Mouse (Mus musculus) ES-E14 (cell line): ENCODE results near the gene Rpl11. TPM values are rescaled to one million over a fixed set of nuclear protein-coding genes. Genes with fewer than 3 reads are reported as not detected.
"Not testable (repeated sequence)": the region's sequence is repeated elsewhere in the genome, so short reads cannot be mapped to it uniquely, and the experiment has no call there.

Source experiments
- DNase-seq: peaks from one replicate; pipeline ENCODE4 v3.0.0-alpha.2; 2013; ENCODE audit warnings: low read depth, low spot score
- H3K27ac ChIP-seq: 2 replicates; pipeline ENCODE4 v1.5.1; 2012; ENCODE audit warnings: low read depth, mild to moderate bottlenecking, low read length, moderate library complexity, mixed read lengths; ENCODE audit not compliant: poor library complexity, insufficient read depth, severe bottlenecking
- H3K36me3 ChIP-seq: 2 replicates; pipeline ENCODE4 v1.6.1; 2012; ENCODE audit warnings: mild to moderate bottlenecking, low read length, moderate library complexity, mixed read lengths; ENCODE audit not compliant: control insufficient read depth, poor library complexity, insufficient read depth, severe bottlenecking
- H3K4me1 ChIP-seq, 2 experiments: fragments of 150-350 bp in 1 of 2; sonication (generic) in 1 of 2; 2 replicates each; pipeline ENCODE4 v1.6.1; 2012; ENCODE audit warnings: low read length in 2 of 2, mild to moderate bottlenecking in 1 of 2, mixed read lengths in 1 of 2; ENCODE audit not compliant: control insufficient read depth in 2 of 2, insufficient read depth in 2 of 2, poor library complexity in 1 of 2
- H3K4me3 ChIP-seq, 2 experiments: fragments of 150-350 bp in 1 of 2; sonication (generic) in 1 of 2; 2 replicates each; pipeline ENCODE4 v1.5.1; 2012; ENCODE audit warnings: low read length in 2 of 2, low read depth in 1 of 2, mild to moderate bottlenecking in 1 of 2, mixed read lengths in 1 of 2; ENCODE audit not compliant: insufficient read depth in 1 of 2, poor library complexity in 1 of 2, severe bottlenecking in 1 of 2
- H3K9ac ChIP-seq: 2 replicates; pipeline ENCODE4 v1.6.1; 2012; ENCODE audit warnings: low read depth, mild to moderate bottlenecking, low read length, mixed read lengths; ENCODE audit not compliant: poor library complexity, insufficient read depth, severe bottlenecking
- H3K9me3 ChIP-seq: fragments of 150-350 bp; sonication (generic); 2 replicates; pipeline ENCODE4 v1.6.1; 2012; ENCODE audit warnings: low read depth, mild to moderate bottlenecking, low read length; ENCODE audit not compliant: control insufficient read depth, insufficient read depth
- CHD2 ChIP-seq: IDR thresholded peaks from 2 replicates; pipeline ENCODE4 v1.6.1; 2014; ENCODE audit warnings: mild to moderate bottlenecking, low read depth, low read length, inconsistent platforms
- HCFC1 ChIP-seq: IDR thresholded peaks from 2 replicates; pipeline ENCODE4 v1.6.1; 2012; ENCODE audit warnings: low read length, inconsistent platforms, borderline replicate concordance; ENCODE audit not compliant: insufficient read depth
- MAFK ChIP-seq: IDR thresholded peaks from 2 replicates; pipeline ENCODE4 v1.6.1; 2014; ENCODE audit warnings: mild to moderate bottlenecking, low read depth, low read length, inconsistent platforms; ENCODE audit not compliant: insufficient read depth
- ZC3H11A ChIP-seq: IDR thresholded peaks from 2 replicates; pipeline ENCODE4 v1.6.1; 2012; ENCODE audit warnings: low read depth, mild to moderate bottlenecking, inconsistent platforms, low read length, borderline replicate concordance
- ZNF384 ChIP-seq: IDR thresholded peaks from 2 replicates; pipeline ENCODE4 v1.6.1; 2012; ENCODE audit warnings: low read depth, low read length, inconsistent platforms
- in situ Hi-C, 2 experiments: fragments of 600-800 bp; cut with MboI; formaldehyde crosslinking; loops; one replicate each; pipeline ENCODE4 v1.15.1; 2025; ENCODE audit warnings: low sequenced_read_pairs in 2 of 2, inconsistent platforms in 1 of 2; ENCODE audit not compliant: unreplicated experiment in 2 of 2
- total RNA-seq: library from RNA; depleted of rRNA; stranded (reverse); fragments of 300-350 nt; gene quantifications from 2 replicates; pipeline ENCODE4 v1.2.3, GENCODE M21; 2012; rRNA removed

Rpl11 gene
- 1,283 and 1,442 TPM in 2 replicates for total RNA-seq

- Histone ChIP-seq H3K9me3 (no peaks in the 10 kb centered on the region), H3K4me3 (peak within 1 kb of the TSS; percentile 89 to 93), H3K36me3 (peaks cover 41% of the 10 kb centered on the region), H3K9ac (peak within 1 kb of the TSS; percentile 97), H3K27ac (peak within 1 kb of the TSS; percentile 79), H3K4me1 (peaks cover 0 to 11% of the 10 kb centered on the region in 2 experiments; a peak in 1 of 4 replicates)
- in situ Hi-C loops: no loop called here
- DNase-seq: peak; percentile 93
- TF ChIP-seq HCFC1: no peak
- no peak for TF ChIP-seq MAFK
- TF ChIP-seq ZC3H11A: no peak
Measured at GRCm38 (mm10) chr4:136053247-136053596, at the start of gene Rpl11. Gene Rpl11, minus strand, starts transcription at chr4:136053428.

GRCm38 (mm10) chr4:136101753-136102152 lies 48.5 kb upstream of the Rpl11 start:
- H3K9ac ChIP-seq, H3K4me3 ChIP-seq, DNase-seq, H3K27ac ChIP-seq, H3K9me3 ChIP-seq, in situ Hi-C loops, H3K36me3 ChIP-seq: not testable (repeated sequence)
- H3K4me1 ChIP-seq: peaks cover 0 to 18% of the 10 kb centered on the region in 2 experiments; a peak in 2 of 4 replicates

GRCm38 (mm10) chr4:136100396-136101070 lies 47.3 kb upstream of the Rpl11 start:
- Histone ChIP-seq H3K4me1 (peaks cover 0 to 19% of the 10 kb centered on the region in 2 experiments; a peak in 2 of 4 replicates), H3K27ac (no peak overlapping the region), H3K9me3 (no peaks in the 10 kb centered on the region), H3K4me3 (no peak overlapping the region), H3K9ac (no peak overlapping the region), H3K36me3 (no peaks in the 10 kb centered on the region)
- DNase-seq: no peak
- in situ Hi-C loops: no loop called here
- TF ChIP-seq ZC3H11A (no peak), HCFC1 (no peak), ZNF384 (no peak), MAFK (no peak), CHD2 (no peak)

- Histone ChIP-seq H3K27ac (no peak overlapping the region), H3K36me3 (no peaks in the 10 kb centered on the region), H3K4me3 (no peak overlapping the region), H3K4me1 (peaks cover 0 to 7% of the 10 kb centered on the region in 2 experiments; a peak in 1 of 4 replicates), H3K9me3 (no peaks in the 10 kb centered on the region), H3K9ac (no peak overlapping the region)
- TF ChIP-seq HCFC1 (no peak), ZNF384 (no peak)
- in situ Hi-C loops: no loop called here
- no peak for DNase-seq
Measured at GRCm38 (mm10) chr4:136098446-136098845, 45.2 kb upstream of the Rpl11 start.

GRCm38 (mm10) chr4:136096446-136097113 lies 43.4 kb upstream of the Rpl11 start:
- no peak for DNase-seq
- TF ChIP-seq MAFK (no peak), HCFC1 (no peak)
- H3K36me3 ChIP-seq: no peaks in the 10 kb centered on the region
- H3K4me1 ChIP-seq: peaks cover 0 to 7% of the 10 kb centered on the region in 2 experiments; a peak in 1 of 4 replicates
- no peak overlapping the region for H3K9ac ChIP-seq
- H3K27ac ChIP-seq: no peak overlapping the region; the same call in 1 of the 2 replicates
- no peaks in the 10 kb centered on the region for H3K9me3 ChIP-seq
- no peak overlapping the region; a peak in 1 of 4 replicates for H3K4me3 ChIP-seq
- in situ Hi-C loops: no loop called here
